Mouse (Mus musculus): Measurements from ENCODE around the gene Ppil4.

The Ppil4 gene

DNA sequence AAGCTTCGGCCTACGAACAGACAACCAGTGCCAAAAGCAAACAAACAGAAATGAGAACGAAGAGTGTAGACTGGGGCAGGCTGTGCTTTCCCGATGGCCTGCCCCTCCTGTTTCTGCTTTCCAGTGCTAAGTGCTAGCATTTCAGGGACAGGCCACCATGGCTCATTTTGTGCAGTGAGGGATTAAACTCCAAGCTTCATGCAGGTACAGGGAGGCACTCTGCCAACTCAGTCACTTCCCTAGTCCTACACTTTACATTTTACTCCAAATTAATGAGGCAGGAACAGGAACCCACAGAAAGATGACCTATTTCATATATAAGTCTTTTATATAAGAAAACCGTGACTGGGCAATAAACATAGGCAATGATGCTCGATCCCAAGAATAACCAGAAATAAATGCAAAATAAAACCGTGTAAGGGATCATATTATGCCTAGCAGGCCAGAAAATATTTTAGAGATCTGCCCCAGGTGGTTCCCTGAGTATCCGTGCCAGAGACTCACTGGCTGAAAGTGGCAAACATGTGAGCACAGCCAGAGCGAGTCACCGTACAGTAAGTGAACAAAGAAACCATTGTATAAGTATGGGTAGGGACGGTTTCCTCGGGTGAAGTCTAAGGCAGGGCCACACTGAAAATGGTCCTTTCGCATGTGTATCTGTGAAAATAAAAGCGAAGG, 68.7 kb downstream of the Ppil4 start:
- DNase-seq (ENCODE audit: low read depth, low spot score) = no peak

GRCm38 (mm10) chr10:7861937-7862657, 69.4 kb downstream of the Ppil4 start:
- no peak for DNase-seq (ENCODE audit: low read depth, low spot score)

DNA sequence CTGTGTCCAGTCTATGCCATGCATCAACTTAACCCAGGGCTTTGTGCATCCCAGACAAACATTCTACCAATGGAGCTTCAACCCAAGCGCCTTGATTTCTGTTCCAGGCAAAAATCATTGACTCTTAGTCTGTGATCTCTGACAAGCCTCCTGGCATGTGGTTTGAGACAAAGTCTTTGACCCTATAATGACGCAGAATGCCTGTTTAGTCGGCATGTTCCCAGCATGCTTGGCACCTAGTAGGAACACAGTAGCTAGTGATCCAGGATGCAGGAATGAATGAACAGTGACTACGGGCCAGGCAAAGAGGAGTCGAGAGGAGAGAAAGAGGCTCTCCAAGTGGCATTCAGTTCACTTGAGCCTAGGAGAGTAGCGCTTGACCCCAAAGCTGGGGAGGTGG, 70.7 kb downstream of the Ppil4 start:
- DNase-seq (ENCODE audit: low read depth, low spot score) = no peak

- DNase-seq (ENCODE audit: low read depth, low spot score) = no peak
These were observed 71.5 kb downstream of the Ppil4 start for GRCm38 (mm10) chr10:7864184-7864583.

DNA sequence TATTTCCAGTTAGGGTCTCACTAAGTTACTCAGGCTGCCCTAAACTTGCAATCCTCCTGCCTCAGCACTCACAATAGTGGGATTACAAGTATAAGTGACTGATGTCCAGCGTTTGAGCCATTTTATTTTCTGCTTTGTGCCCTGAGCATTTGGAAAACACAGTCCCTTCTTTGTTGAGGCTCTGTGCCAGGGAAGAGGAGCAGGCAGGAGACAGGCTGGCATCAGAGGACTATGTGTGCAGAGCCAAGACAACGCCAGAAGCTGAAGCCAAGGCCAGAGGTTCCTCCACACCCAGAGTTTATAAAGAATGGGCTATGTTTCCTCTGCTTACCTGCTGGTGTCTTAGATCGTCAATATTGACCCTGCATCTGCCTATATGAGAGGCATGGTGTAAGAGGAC, 72.1 kb downstream of the Ppil4 start:
- DNase-seq (ENCODE audit: low read depth, low spot score) = no peak

- peak; percentile 31 for DNase-seq (ENCODE audit: low read depth, low spot score)
These were observed 74.3 kb downstream of the Ppil4 start for GRCm38 (mm10) chr10:7866762-7867665.

GRCm38 (mm10) chr10:7867666-7868030, 75.0 kb downstream of the Ppil4 start:
- no peak for DNase-seq (ENCODE audit: low read depth, low spot score)

- no peak for DNase-seq (ENCODE audit: low read depth, low spot score)
These were observed 77.1 kb downstream of the Ppil4 start for GRCm38 (mm10) chr10:7869746-7870145.

DNA sequence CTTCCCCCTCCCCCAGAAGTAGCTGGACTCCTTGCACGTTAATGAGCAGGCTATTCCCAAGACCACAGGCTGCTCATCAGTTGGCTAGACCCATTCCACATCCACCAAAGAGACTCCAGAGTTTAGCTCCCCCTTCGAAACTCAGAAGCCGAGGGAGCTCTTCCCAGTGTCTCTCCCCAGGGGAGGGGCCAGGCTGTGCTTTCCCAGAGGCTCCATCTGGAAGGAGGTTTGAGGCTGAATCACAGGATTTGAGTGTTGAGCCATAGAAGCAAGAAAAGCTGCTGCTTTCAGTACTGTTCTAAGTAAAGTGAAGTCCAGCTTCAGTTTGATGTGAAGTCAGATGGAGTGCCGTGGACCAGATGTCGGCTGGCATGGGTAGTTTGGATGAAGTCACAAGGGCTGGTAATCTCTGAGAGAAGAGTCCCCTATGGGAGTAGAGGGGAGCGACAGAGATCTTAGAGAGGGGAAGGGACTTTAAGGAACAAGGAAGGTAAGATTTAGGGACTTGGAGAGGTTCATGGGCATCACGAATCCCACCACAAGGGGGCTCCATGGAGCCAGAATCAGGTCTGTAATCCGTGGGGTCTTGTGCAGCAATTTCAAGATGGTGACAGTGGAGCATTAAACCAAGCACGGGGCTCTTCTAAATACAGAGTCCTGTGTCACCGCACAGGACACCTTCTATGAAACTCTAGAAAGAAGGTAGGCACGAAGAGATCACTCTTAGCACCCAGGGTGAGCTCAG, 78.1 kb downstream of the Ppil4 start:
- peak; percentile 30 for DNase-seq (ENCODE audit: low read depth, low spot score)

DNA sequence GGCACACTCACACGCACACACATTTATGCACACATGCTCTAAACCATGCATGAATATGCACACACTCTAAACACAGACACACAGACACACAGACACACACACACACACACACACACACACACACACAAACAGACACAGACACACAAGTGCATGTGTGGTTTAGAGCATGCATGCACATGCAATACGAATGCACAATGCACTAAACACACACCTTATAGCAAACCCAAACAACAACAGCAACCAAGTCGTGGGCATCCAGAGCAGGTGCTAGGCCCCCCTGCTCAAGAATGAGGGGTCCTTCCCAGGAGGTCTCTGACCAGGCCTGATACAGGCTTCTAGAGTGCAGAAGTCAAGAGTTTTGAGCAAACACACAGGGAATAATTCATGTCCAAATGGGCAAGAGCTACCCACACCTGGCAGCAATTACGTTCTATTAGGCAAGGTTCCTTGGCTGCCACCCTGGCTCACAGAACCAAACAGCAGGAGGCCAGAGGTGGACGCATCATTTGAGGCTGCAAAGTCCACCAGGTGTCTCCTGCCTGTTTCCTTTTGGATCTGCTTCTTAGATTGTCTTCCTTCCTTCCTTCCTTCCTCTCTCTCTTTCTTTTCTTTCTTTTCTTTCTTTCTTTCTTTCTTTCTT, 78.8 kb downstream of the Ppil4 start:
- DNase-seq (ENCODE audit: low read depth, low spot score) = no peak
